Mouse (Mus musculus) spleen, adult 10 weeks (tissue): ENCODE results near the gene 2210418O10Rik. TPM values are rescaled to one million over a fixed set of nuclear protein-coding genes. Genes with fewer than 3 reads are reported as not detected.

Experiments
- polyA plus RNA-seq: library from polyadenylated mRNA; stranded (reverse); fragments of 350-450 nt; fragmentation: Illumina TruSeq; extraction: RNeasy Lipid Tissue Mini Kit (QIAGEN cat#74804); gene quantifications from one replicate; pipeline ENCODE4 v1.2.3, GENCODE M21; 2015; ENCODE audit warnings: low replicate concordance; ENCODE audit not compliant: insufficient read depth

Gene 2210418O10Rik
- polyA plus RNA-seq, result 4.7 TPM

DNA sequence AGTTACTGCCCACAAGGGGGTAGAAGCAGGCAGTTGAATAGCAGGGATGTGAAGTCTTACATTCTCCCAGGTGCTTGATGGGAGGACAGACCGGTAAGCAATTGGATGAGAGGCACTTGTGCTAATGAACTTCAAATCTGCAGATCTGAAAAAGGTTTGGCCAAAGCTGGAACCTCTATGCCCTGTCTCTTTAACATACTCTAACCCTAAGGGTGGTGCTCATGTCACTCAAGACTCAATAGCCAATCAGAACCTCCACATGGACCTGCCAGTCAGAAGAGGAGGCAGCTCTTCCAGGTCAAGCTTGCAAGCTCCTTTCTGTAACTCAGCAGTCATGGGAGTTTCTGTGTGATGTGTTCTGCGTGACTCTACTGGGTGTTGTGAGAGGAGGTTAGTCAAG, at the start of gene 2210418O10Rik:
Gene 2210418O10Rik, plus strand, starts transcription at position 301 of the 400 bp plus-strand sequence.

Other genes starting within 250 kb of the 2210418O10Rik start
- gene Gm2004, start 76.7 kb upstream of the 2210418O10Rik start, polyA plus RNA-seq, result 1.5 TPM
- gene Gm11009, start 92.9 kb downstream of the 2210418O10Rik start, polyA plus RNA-seq, result not detected
- gene Gm14435, start 197.0 kb downstream of the 2210418O10Rik start, polyA plus RNA-seq, result 5.1 TPM